Mouse (Mus musculus): ENCODE measurements around the gene Fam198b. TPM values are rescaled to one million over a fixed set of nuclear protein-coding genes. Genes with fewer than 3 reads are reported as not detected.

The Fam198b gene
- total RNA-seq (2021), result 10 to 100 TPM; 39.2 to 52.3 TPM
- long read RNA-seq, experiment 1, full-length matches to known transcripts, result 65 of 81 reads
- long read RNA-seq, experiment 1, partial matches to known transcripts, result 6 of 81 reads
- long read RNA-seq, experiment 1, other reads (novel, unspliced or antisense), result 10 of 81 reads
- long read RNA-seq, experiment 2, full-length matches to known transcripts, result 39 of 50 reads
- long read RNA-seq, experiment 2, partial matches to known transcripts, result 3 of 50 reads
- long read RNA-seq, experiment 2, other reads (novel, unspliced or antisense), result 8 of 50 reads

- no peak for DNase-seq
These were observed at the start of gene Fam198b for GRCm38 (mm10) chr3:79884305-79884704. Fam198b (plus strand) TSS chr3:79884533.

- no peak for DNase-seq
These were observed 45.6 kb upstream of the Fam198b start for GRCm38 (mm10) chr3:79838751-79839150.

DNA sequence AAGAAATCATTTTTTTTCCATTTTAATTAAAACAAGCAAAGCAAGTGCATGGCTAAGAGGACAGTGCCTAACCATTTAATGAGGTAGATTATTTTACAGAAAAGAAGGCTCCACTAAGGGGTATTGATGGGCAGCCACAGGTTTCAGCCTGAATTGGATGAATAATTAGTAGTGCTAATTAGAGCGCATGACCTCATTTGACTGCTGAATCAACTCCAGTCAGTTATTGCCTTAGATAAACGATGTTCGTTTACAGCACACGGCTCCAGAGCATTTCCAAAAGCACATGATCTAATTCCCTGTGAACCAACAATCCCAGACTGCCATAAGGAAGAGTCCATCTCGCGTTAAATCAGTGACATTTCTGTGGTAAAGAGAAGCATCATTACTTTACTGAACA lies 42.9 kb upstream of the Fam198b start:
- no peak for DNase-seq

DNA sequence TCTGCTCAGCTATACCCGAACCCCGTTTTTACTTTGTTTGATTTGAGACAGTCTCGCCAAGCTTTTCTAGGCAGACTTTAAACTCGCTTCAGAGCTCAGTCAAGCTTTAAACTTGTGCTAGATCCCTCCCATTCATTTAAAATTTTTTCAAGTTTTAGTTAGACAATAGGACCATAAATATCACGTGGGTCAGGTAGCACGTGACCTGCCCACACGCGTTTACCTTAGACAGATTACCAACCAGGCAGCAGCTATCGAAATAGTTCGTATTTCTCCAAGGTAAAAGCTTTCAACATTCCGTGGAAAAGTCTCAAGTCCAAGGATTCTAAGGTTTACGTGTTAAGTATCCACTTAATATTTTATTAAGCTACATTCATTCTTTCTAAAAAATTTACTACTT lies 42.2 kb upstream of the Fam198b start:
- peak; percentile 31 for DNase-seq

DNA sequence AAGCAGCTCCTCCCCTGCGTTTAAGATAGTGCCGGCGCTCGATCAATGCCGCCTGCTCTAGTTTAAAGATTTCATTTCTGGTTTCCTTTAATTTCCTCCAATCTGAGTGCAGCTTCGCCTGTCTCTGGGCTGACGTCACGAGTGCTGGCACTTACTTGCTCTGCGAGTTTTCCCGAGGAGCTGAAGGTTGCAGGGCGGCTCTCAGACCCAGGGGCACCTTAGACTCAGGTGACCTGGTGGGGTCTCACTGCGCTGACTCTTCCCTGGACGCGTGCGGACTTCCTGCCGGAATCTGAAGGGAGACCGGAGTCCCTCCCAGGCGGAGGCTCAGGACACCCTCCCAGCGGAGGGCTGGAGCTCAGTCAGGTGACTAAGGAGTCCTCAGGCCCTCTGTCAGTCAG lies 41.7 kb upstream of the Fam198b start:
- DNase-seq, result peak; percentile 61

DNA sequence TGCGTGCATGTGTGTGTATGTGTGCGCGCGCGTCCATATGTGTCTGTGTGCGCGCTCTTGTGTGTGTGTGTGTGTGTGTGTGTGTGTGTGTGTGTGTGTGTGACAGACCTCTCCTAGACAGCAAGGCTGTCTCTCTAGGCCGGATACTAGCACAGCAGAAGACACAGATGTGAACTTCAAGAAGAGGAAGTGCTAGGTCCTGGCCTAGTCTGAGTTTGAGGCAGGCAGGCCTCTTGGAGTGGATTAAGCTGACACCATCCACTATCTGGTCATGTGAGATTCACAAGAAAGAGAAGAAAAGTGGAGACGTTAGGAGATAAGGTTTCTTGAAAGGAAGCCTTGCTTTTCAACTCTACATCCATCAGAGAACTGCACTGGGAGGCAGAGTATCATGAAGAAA lies 40.3 kb upstream of the Fam198b start:
- no peak for DNase-seq

DNA sequence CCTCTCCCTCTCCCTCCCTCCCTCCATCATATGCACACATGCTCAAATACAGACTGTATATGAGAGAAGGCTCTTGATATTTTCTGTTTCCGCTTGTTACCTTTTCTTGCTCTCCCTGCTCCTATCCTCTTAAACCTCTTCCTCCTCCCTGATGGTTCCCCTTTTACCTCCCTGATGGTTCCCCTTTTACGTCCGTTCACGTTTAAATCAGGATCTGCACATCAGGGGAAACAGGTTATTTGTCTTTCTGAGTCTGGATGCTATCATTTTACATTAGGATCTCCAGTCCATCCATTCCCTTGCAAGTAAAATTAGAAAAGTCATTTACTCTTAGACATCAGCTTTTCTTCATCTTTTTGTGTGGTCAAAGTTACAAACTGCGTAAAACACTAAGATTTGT lies 37.7 kb upstream of the Fam198b start:
- no peak for DNase-seq

DNA sequence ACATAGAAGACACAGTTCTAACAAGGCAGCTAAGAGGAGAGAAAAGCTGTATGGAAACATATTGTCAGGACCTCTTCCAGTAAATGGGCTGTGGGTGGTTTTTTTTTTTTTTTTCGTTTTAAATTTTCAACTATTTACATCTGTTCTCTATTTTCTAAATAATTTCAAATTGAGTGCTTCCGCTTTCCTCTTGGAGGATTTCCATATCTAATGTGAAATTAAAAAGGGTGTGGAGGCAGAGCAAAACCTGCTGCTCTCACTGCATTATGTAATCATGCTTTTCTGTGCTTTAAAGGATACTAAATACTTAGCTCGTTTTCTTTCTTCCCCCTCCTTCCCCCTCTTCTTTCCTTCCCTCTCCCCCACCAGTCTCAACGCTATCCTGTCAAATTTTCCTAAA lies 35.5 kb upstream of the Fam198b start:
- DNase-seq, result no peak

- no peak for DNase-seq
These were observed 34.7 kb upstream of the Fam198b start for GRCm38 (mm10) chr3:79849621-79850020.

- DNase-seq, result no peak
These were observed 33.7 kb upstream of the Fam198b start for GRCm38 (mm10) chr3:79850656-79851055.

DNA sequence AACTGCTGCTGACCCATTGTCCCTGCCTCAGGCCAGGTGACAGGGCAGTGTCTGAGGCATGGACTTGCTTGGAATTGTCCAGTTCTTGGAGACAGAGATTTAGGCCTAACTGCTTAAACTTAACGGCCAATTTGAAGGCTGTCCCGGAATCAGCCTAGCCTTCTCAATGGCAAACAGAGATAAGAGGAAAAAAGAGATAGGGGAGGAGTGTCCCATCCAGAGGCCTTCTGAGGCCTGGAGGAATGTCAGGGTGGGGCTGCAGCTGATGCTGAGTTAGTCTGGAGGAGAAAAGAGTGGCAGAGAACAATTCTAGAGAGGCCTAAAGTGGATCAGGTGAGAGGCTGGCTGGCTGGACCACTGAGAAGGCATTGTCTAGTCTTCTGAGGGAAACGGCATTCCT lies 32.2 kb upstream of the Fam198b start:
- DNase-seq, result no peak

GRCm38 (mm10) chr3:79852654-79853166 lies 31.6 kb upstream of the Fam198b start, which contains the start of gene Tmem144:
Tmem144 (minus strand) TSS chr3:79852773.
- no peak for DNase-seq

DNA sequence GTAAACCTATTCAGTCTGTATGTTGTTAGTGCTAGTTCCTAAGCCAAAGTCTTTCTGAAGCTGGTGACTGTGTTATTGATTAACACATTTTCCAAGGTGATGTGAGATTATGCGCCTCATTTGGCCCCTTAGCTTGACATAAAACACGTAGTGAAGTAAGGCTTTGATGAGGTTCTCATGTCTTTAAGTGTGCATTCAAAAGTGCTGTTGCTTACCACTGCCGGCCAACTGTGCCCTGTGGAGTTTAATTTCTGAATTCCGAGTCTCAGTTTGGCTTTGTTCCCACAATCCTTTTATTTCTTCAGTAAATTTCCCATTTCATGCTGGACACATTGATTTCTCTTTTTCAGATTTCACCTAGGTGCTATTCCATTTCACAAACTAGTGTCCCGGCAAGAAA lies 26.6 kb upstream of the Fam198b start:
- no peak for DNase-seq

- no peak for DNase-seq
These were observed 26.1 kb upstream of the Fam198b start for GRCm38 (mm10) chr3:79858221-79858620.

GRCm38 (mm10) chr3:79864824-79865223 lies 19.5 kb upstream of the Fam198b start:
- DNase-seq, result no peak

DNA sequence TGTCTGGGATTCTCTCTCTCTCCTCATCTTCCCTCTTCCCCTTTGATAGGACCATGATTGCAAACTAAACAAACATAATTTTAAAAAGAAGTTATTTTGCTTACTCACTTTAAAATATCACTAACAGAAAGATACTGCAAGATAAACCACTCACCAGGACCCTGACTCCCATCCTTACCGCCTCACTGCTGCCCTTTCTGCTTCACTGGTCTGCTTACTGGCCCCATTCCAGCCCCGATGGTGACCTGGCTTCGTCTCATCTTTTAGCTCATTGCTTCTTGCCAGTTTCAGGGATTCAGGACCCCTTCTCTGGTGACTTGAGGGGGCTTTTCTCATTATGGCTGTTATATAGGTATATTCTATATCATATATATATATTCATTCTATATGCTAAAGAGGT lies 18.2 kb upstream of the Fam198b start:
- no peak for DNase-seq

- no peak for DNase-seq
These were observed 17.8 kb upstream of the Fam198b start for GRCm38 (mm10) chr3:79866526-79866925.

- no peak for DNase-seq
These were observed 17.1 kb upstream of the Fam198b start for GRCm38 (mm10) chr3:79867121-79867709.

- no peak for DNase-seq
These were observed 8.9 kb upstream of the Fam198b start for GRCm38 (mm10) chr3:79875471-79875870.

DNA sequence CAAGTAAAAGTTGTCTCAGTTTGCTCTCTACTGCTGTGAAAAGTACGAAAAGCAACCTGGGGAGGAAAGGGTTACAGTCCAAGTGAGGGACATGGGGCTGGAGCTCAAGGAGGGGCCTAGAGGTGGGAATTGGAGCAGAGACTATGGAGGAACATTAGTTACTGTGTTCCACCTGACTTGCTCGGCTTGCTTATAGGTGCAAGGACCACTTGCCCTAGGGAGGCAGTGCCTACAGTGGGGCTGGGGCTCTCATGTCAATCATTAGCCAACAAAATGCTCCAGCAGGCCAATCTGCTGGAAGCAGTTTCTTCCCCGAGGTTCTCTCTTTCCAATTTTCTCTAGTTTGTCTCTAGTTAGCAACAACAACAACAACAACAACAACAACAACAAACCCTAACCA lies 6.0 kb upstream of the Fam198b start:
- DNase-seq, result no peak

DNA sequence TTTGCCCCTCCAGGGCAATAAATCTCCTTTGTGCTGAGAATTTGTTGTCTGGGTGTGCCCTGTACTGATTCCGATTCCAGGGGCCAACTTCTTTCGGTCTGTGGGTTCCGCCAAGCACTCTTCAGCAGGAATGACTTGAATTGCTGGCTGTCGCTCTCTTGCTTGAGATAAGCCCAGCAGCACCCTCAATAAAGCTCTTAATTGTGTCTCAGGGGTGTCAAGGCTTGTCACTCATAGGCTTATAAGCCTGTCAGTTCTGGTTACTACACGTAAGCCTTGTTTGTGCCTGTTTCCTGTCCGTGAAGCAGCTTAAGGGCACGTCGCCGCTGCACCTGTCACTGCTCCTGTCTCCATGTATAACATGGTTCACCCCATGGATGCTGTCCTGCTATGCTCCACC lies 5.1 kb upstream of the Fam198b start:
- no peak for DNase-seq

DNA sequence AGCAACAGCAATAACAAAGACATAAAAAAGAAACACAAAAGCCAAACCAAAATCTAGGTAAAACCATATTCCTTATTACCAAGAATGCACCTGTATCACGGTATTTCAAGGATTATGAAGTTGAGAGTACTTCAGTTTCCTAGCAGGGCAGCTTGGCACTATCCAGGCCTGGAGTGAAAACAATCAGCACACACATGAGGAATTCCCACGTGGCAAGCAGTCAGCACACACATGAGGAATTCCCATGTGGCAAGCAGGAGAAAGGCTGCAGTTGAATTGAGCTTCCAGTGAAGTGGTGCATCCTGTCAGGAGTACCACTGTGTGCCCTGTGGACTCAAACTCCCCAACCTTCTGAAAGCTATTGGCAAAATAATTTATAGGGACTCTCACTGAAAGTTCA lies 2.7 kb upstream of the Fam198b start:
- no peak for DNase-seq

DNA sequence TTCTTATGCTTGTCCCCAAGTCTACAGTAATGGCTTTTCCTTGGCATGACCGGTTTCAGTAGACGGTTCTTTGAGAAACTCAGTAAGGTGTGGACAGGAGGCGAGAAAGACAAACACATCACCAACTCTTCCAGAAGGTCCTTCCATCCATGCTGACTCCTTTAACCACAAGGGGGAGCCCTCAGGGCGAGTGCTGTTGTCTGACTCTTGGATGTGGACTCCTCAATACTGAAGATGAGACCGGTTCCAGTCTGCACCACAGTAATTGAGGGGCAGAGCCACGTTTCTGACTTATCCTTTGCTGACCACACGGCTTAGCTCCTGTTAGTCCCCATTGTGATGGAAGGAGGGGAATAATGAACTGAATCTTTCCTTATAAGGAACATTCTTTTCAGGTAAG lies 1.2 kb upstream of the Fam198b start:
- peak; percentile 75 for DNase-seq

- DNase-seq, result peak; percentile 62
These were observed 442 bp downstream of the Fam198b start for GRCm38 (mm10) chr3:79884761-79885189.
